ENCODE assay signal across 8 mouse cellular contexts in the genomic region with DNA sequence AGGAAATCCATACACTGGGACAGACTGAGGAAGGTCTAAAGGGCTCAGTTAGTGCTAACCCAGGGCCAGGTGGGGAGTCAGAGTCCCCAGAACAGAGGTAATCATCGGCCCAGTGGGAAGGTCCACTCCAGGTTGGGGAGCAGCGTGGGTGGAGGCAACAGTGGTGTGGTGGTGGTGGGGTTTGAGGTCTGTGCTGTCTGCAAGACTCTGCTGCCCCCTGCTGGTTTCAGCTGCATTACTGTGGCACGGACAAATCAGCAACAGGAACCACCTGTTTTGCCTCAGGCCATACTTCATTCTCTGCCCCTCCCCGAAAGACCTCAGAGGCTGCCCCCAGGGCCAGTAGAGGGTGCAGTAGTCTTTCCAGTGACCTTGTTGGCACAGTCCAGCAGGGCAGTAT. TPM values are rescaled to one million over a fixed set of nuclear protein-coding genes. Genes with fewer than 3 reads are reported as not detected.
DNase-seq lines count a peak whose midpoint lies in the region; ATAC-seq and TF ChIP-seq lines count a peak whose summit lies in the region.

No protein-coding gene starts in this region.

- peaks cover 8% of the 10 kb centered on the region; the same call in 1 of the 2 replicates for H3K4me1 ChIP-seq in embryonic fibroblast, embryonic 13.5 days (ENCODE audit: control insufficient read depth, insufficient read depth, low read length)
- H3K4me1 ChIP-seq in heart, embryonic 12.5 days (replicated peaks), result peaks cover 29% of the 10 kb centered on the region
- peaks cover 18% of the 10 kb centered on the region for H3K4me1 ChIP-seq in kidney, postnatal 0 days (replicated peaks; ENCODE audit: insufficient read depth, low read length)
- H3K4me1 ChIP-seq in liver, embryonic 15.5 days (replicated peaks), result peaks cover 64% of the 10 kb centered on the region
- peaks cover 7% of the 10 kb centered on the region for H3K4me1 ChIP-seq in neural tube, embryonic 11.5 days (ENCODE audit: control insufficient read depth, insufficient read depth, low read length)
- peaks cover 8% of the 10 kb centered on the region; the same call in 1 of the 2 replicates for H3K4me1 ChIP-seq in stomach, postnatal 0 days (replicated peaks; ENCODE audit: control insufficient read depth, insufficient read depth)

- peak; percentile 54 for ATAC-seq in heart, embryonic 12.5 days (ENCODE audit: insufficient number of reproducible peaks, low FRiP score)
- peak; percentile 38 for ATAC-seq in kidney, postnatal 0 days (replicated peaks; ENCODE audit: low FRiP score, low read depth)
- peak; percentile 19 for ATAC-seq in liver, embryonic 15.5 days (ENCODE audit: insufficient read depth)
- no peak; the same call in 1 of the 2 replicates for ATAC-seq in neural tube, embryonic 11.5 days (ENCODE audit: insufficient read depth, low FRiP score, low TSS enrichment)
- peak; percentile 53 for ATAC-seq in stomach, postnatal 0 days (ENCODE audit: low FRiP score, low TSS enrichment)

- no peaks in the 10 kb centered on the region for H3K27me3 ChIP-seq in heart, embryonic 12.5 days (replicated peaks)
- no peaks in the 10 kb centered on the region for H3K27me3 ChIP-seq in kidney, postnatal 0 days (ENCODE audit: insufficient read depth, low read length)
- no peaks in the 10 kb centered on the region for H3K27me3 ChIP-seq in liver, embryonic 15.5 days
- no peaks in the 10 kb centered on the region for H3K27me3 ChIP-seq in neural tube, embryonic 11.5 days (ENCODE audit: control insufficient read depth, insufficient read depth, low read length)
- no peaks in the 10 kb centered on the region for H3K27me3 ChIP-seq in stomach, postnatal 0 days (ENCODE audit: control insufficient read depth, insufficient read depth, low read length)

- H3K36me3 ChIP-seq in heart, embryonic 12.5 days, result peaks cover 45% of the 10 kb centered on the region
- H3K36me3 ChIP-seq in kidney, postnatal 0 days (ENCODE audit: insufficient read depth, low read length), result peaks cover 19% of the 10 kb centered on the region; the same call in 1 of the 2 replicates
- H3K36me3 ChIP-seq in liver, embryonic 15.5 days (replicated peaks), result peaks cover 45% of the 10 kb centered on the region
- peaks cover 14% of the 10 kb centered on the region for H3K36me3 ChIP-seq in neural tube, embryonic 11.5 days (ENCODE audit: control insufficient read depth, insufficient read depth, low read length)
- peaks cover 3% of the 10 kb centered on the region; the same call in 1 of the 2 replicates for H3K36me3 ChIP-seq in stomach, postnatal 0 days (ENCODE audit: control insufficient read depth, insufficient read depth, low read length)

- H3K27ac ChIP-seq in embryonic fibroblast, embryonic 13.5 days (ENCODE audit: insufficient read depth, low read length), result no peak overlapping the region
- 0 out of 2 replicates have a peak overlapping the region, but pooled peaks have one; percentile 3 for H3K27ac ChIP-seq in heart, embryonic 12.5 days (ENCODE audit: poor library complexity, severe bottlenecking)
- H3K27ac ChIP-seq in kidney, postnatal 0 days, result 0 out of 2 replicates have a peak overlapping the region, but pooled peaks have one; percentile 10
- peak overlapping the region; percentile 62 for H3K27ac ChIP-seq in liver, embryonic 15.5 days (replicated peaks)
- no peak overlapping the region for H3K27ac ChIP-seq in neural tube, embryonic 11.5 days (ENCODE audit: low read depth, low read length)
- H3K27ac ChIP-seq in stomach, postnatal 0 days (replicated peaks), result peak overlapping the region; percentile 65

- TF ChIP-seq CTCF in embryonic fibroblast, embryonic 13.5 days (IDR thresholded peaks at IDR 0.05; ENCODE audit: borderline replicate concordance, insufficient read depth, low read length), result peak; percentile 97
- TF ChIP-seq CTCF in kidney, postnatal 0 days (IDR thresholded peaks at IDR 0.05; ENCODE audit: low read depth), result peak; percentile 92
- peak; percentile 94 for TF ChIP-seq CTCF in stomach, postnatal 0 days (IDR thresholded peaks at IDR 0.05; ENCODE audit: low read depth)

- H3K9me3 ChIP-seq in heart, embryonic 12.5 days (replicated peaks), result no peaks in the 10 kb centered on the region
- no peaks in the 10 kb centered on the region for H3K9me3 ChIP-seq in kidney, postnatal 0 days (replicated peaks; ENCODE audit: low read length)
- H3K9me3 ChIP-seq in liver, embryonic 15.5 days (replicated peaks), result no peaks in the 10 kb centered on the region
- H3K9me3 ChIP-seq in neural tube, embryonic 11.5 days (ENCODE audit: control insufficient read depth, low read length), result no peaks in the 10 kb centered on the region
- no peaks in the 10 kb centered on the region for H3K9me3 ChIP-seq in stomach, postnatal 0 days (ENCODE audit: control insufficient read depth, low read length)

- TF ChIP-seq POLR2A in embryonic fibroblast, embryonic 13.5 days (IDR thresholded peaks at IDR 0.05; ENCODE audit: low read depth, low read length), result no peak

- 11% methylated on average over 4 of the region's 4 CpGs for WGBS in heart, embryonic 12.5 days
- 3% methylated on average over 4 of the region's 4 CpGs for WGBS in kidney, postnatal 0 days
- 1% methylated on average over 4 of the region's 4 CpGs for WGBS in liver, embryonic 15.5 days (ENCODE audit: insufficient replicate concordance)
- 28% methylated on average over 4 of the region's 4 CpGs for WGBS in neural tube, embryonic 11.5 days
- 3% methylated on average over 4 of the region's 4 CpGs for WGBS in stomach, postnatal 0 days

- no peak for TF ChIP-seq EP300 in stomach, postnatal 0 days (optimal IDR thresholded peaks at IDR 0.05)

- no peak overlapping the region for H3K4me2 ChIP-seq in heart, embryonic 12.5 days
- no peak overlapping the region for H3K4me2 ChIP-seq in kidney, postnatal 0 days (ENCODE audit: low read length)
- H3K4me2 ChIP-seq in liver, embryonic 15.5 days, result no peak overlapping the region
- no peak overlapping the region for H3K4me2 ChIP-seq in neural tube, embryonic 11.5 days (ENCODE audit: low read depth)
- H3K4me2 ChIP-seq in stomach, postnatal 0 days (replicated peaks; ENCODE audit: low read depth), result no peak overlapping the region

- H3K4me3 ChIP-seq in embryonic fibroblast, embryonic 13.5 days (ENCODE audit: insufficient read depth, low read length), result no peak overlapping the region
- H3K4me3 ChIP-seq in heart, embryonic 12.5 days, result no peak overlapping the region
- no peak overlapping the region for H3K4me3 ChIP-seq in kidney, postnatal 0 days (replicated peaks; ENCODE audit: low read depth, low read length)
- no peak overlapping the region for H3K4me3 ChIP-seq in liver, embryonic 15.5 days (replicated peaks)
- H3K4me3 ChIP-seq in neural tube, embryonic 11.5 days (ENCODE audit: low read depth, low read length), result no peak overlapping the region
- no peak overlapping the region for H3K4me3 ChIP-seq in stomach, postnatal 0 days (ENCODE audit: low read depth, low read length)

- peak; percentile 92 for DNase-seq in A20 (ENCODE audit: low read depth, low spot score)
- DNase-seq in adrenal gland, postnatal 25 days, result peak; percentile 87
- peak; percentile 94 for DNase-seq in kidney, postnatal 0 days (ENCODE audit: low spot score)
- peak; percentile 85 for DNase-seq in neural tube, embryonic 11.5 days (ENCODE audit: low spot score)
- DNase-seq in stomach, postnatal 0 days (ENCODE audit: low spot score), result peak; percentile 91

- no peak overlapping the region for H3K9ac ChIP-seq in heart, embryonic 12.5 days
- no peak overlapping the region for H3K9ac ChIP-seq in kidney, postnatal 0 days (ENCODE audit: low read depth, low read length)
- H3K9ac ChIP-seq in liver, embryonic 15.5 days, result no peak overlapping the region
- H3K9ac ChIP-seq in neural tube, embryonic 11.5 days (ENCODE audit: low read length), result no peak overlapping the region
- no peak overlapping the region for H3K9ac ChIP-seq in stomach, postnatal 0 days (ENCODE audit: low read length)

RNA-seq across cellular contexts. Expression of a gene that starts 6.0 kb away (rescaled TPM):
- 31.3 and 34.4 TPM in 2 replicates for total RNA-seq in adrenal gland, postnatal 25 days (2021)
- polyA plus RNA-seq in embryonic fibroblast, embryonic 13.5 days (2011; ENCODE audit: insufficient read length, low read depth, missing spikeins), result 18.2 and 19.4 TPM in 2 replicates
- polyA plus RNA-seq in heart, embryonic 12.5 days (2016; fragmentation: Nextera tagmentation; extraction: Ambion mirVana), result 45.4 and 46.5 TPM in 2 replicates
- polyA plus RNA-seq in kidney, postnatal 0 days (2015; fragmentation: Nextera tagmentation; extraction: Ambion mirVana), result 44.6 and 47.8 TPM in 2 replicates
- 23.9 and 25.6 TPM in 2 replicates for polyA plus RNA-seq in liver, embryonic 15.5 days (2015; fragmentation: Nextera tagmentation; extraction: Ambion mirVana)
- 45.8 and 48.8 TPM in 2 replicates for polyA plus RNA-seq in neural tube, embryonic 11.5 days (2014; fragmentation: Nextera tagmentation; extraction: Ambion mirVana)
- 27.5 and 28.3 TPM in 2 replicates for polyA plus RNA-seq in stomach, postnatal 0 days (2015; fragmentation: Nextera tagmentation; extraction: Ambion mirVana)

RNA-seq across cellular contexts. Expression of a gene that starts 6.3 kb away (rescaled TPM):
- total RNA-seq in adrenal gland, postnatal 25 days (2021), result 80.7 and 92.7 TPM in 2 replicates
- 73.5 and 82.5 TPM in 2 replicates for polyA plus RNA-seq in embryonic fibroblast, embryonic 13.5 days (2011; ENCODE audit: insufficient read length, low read depth, missing spikeins)
- 68.5 and 70.4 TPM in 2 replicates for polyA plus RNA-seq in heart, embryonic 12.5 days (2016; fragmentation: Nextera tagmentation; extraction: Ambion mirVana)
- polyA plus RNA-seq in kidney, postnatal 0 days (2015; fragmentation: Nextera tagmentation; extraction: Ambion mirVana), result 60.2 and 70.3 TPM in 2 replicates
- polyA plus RNA-seq in liver, embryonic 15.5 days (2015; fragmentation: Nextera tagmentation; extraction: Ambion mirVana), result 24.6 and 26.2 TPM in 2 replicates
- 71.7 and 78.0 TPM in 2 replicates for polyA plus RNA-seq in neural tube, embryonic 11.5 days (2014; fragmentation: Nextera tagmentation; extraction: Ambion mirVana)
- 35.9 and 38.6 TPM in 2 replicates for polyA plus RNA-seq in stomach, postnatal 0 days (2015; fragmentation: Nextera tagmentation; extraction: Ambion mirVana)

RNA-seq across cellular contexts. Expression of a gene that starts 6.4 kb away (rescaled TPM):
- 14.8 and 16.1 TPM in 2 replicates for total RNA-seq in adrenal gland, postnatal 25 days (2021)
- polyA plus RNA-seq in embryonic fibroblast, embryonic 13.5 days (2011; ENCODE audit: insufficient read length, low read depth, missing spikeins), result 23.4 and 27.4 TPM in 2 replicates
- 15.9 and 16.5 TPM in 2 replicates for polyA plus RNA-seq in heart, embryonic 12.5 days (2016; fragmentation: Nextera tagmentation; extraction: Ambion mirVana)
- polyA plus RNA-seq in kidney, postnatal 0 days (2015; fragmentation: Nextera tagmentation; extraction: Ambion mirVana), result 18.6 and 19.6 TPM in 2 replicates
- 8.3 and 8.8 TPM in 2 replicates for polyA plus RNA-seq in liver, embryonic 15.5 days (2015; fragmentation: Nextera tagmentation; extraction: Ambion mirVana)
- polyA plus RNA-seq in neural tube, embryonic 11.5 days (2014; fragmentation: Nextera tagmentation; extraction: Ambion mirVana), result 4.3 and 5.1 TPM in 2 replicates
- 29.1 and 29.4 TPM in 2 replicates for polyA plus RNA-seq in stomach, postnatal 0 days (2015; fragmentation: Nextera tagmentation; extraction: Ambion mirVana)

RNA-seq across cellular contexts. Expression of a gene that starts 14.1 kb away (rescaled TPM):
- total RNA-seq in adrenal gland, postnatal 25 days (2021), result 25.1 and 27.0 TPM in 2 replicates
- polyA plus RNA-seq in embryonic fibroblast, embryonic 13.5 days (2011; ENCODE audit: insufficient read length, low read depth, missing spikeins), result 66.5 and 68.5 TPM in 2 replicates
- 58.0 and 65.3 TPM in 2 replicates for polyA plus RNA-seq in heart, embryonic 12.5 days (2016; fragmentation: Nextera tagmentation; extraction: Ambion mirVana)
- 29.9 and 33.3 TPM in 2 replicates for polyA plus RNA-seq in kidney, postnatal 0 days (2015; fragmentation: Nextera tagmentation; extraction: Ambion mirVana)
- polyA plus RNA-seq in liver, embryonic 15.5 days (2015; fragmentation: Nextera tagmentation; extraction: Ambion mirVana), result 4.5 and 5.1 TPM in 2 replicates
- 50.5 and 54.5 TPM in 2 replicates for polyA plus RNA-seq in neural tube, embryonic 11.5 days (2014; fragmentation: Nextera tagmentation; extraction: Ambion mirVana)
- 13.4 and 15.1 TPM in 2 replicates for polyA plus RNA-seq in stomach, postnatal 0 days (2015; fragmentation: Nextera tagmentation; extraction: Ambion mirVana)

RNA-seq across cellular contexts. Expression of a gene that starts 36.0 kb away (rescaled TPM):
- 820 and 1,029 TPM in 2 replicates for total RNA-seq in adrenal gland, postnatal 25 days (2021)
- polyA plus RNA-seq in embryonic fibroblast, embryonic 13.5 days (2011; ENCODE audit: insufficient read length, low read depth, missing spikeins), result 997 and 1,079 TPM in 2 replicates
- polyA plus RNA-seq in heart, embryonic 12.5 days (2016; fragmentation: Nextera tagmentation; extraction: Ambion mirVana), result 629 and 630 TPM in 2 replicates
- 1,088 and 1,198 TPM in 2 replicates for polyA plus RNA-seq in kidney, postnatal 0 days (2015; fragmentation: Nextera tagmentation; extraction: Ambion mirVana)
- 540 and 619 TPM in 2 replicates for polyA plus RNA-seq in liver, embryonic 15.5 days (2015; fragmentation: Nextera tagmentation; extraction: Ambion mirVana)
- 780 and 827 TPM in 2 replicates for polyA plus RNA-seq in neural tube, embryonic 11.5 days (2014; fragmentation: Nextera tagmentation; extraction: Ambion mirVana)
- polyA plus RNA-seq in stomach, postnatal 0 days (2015; fragmentation: Nextera tagmentation; extraction: Ambion mirVana), result 880 and 955 TPM in 2 replicates

Comparison
In these comparisons a context has a peak if more than half of its experiments do, and no peak if none do; other contexts are left out.
1. H3K27ac ChIP-seq: peak in heart, embryonic 12.5 days (single experiment), kidney, postnatal 0 days (single experiment), liver, embryonic 15.5 days (single experiment) and stomach, postnatal 0 days (single experiment); none in embryonic fibroblast, embryonic 13.5 days (single experiment) and neural tube, embryonic 11.5 days (single experiment).
2. Peak in every context shown above with its lines, with median percentiles within 50 percentile points of each other: DNase-seq and CTCF ChIP-seq.